Mouse (Mus musculus) neural tube, embryonic 10.5 days (tissue): ENCODE measurements at regions not wholly inside any gene's neighbourhood (a gene's known extent, or its start where the extent isn't known, plus 50 kb on each side); places are given as distances from the start of the nearest gene placed in this dataset.
"Not testable (repeated sequence)": the region's sequence is repeated elsewhere in the genome, so short reads cannot be mapped to it uniquely, and the experiment has no call there.

ENCODE experiments used
- DNase-seq: peaks from one replicate; pipeline ENCODE4 v3.0.0-alpha.2; 2017; ENCODE audit warnings: low spot score; ENCODE audit errors: extremely low spot score

DNA sequence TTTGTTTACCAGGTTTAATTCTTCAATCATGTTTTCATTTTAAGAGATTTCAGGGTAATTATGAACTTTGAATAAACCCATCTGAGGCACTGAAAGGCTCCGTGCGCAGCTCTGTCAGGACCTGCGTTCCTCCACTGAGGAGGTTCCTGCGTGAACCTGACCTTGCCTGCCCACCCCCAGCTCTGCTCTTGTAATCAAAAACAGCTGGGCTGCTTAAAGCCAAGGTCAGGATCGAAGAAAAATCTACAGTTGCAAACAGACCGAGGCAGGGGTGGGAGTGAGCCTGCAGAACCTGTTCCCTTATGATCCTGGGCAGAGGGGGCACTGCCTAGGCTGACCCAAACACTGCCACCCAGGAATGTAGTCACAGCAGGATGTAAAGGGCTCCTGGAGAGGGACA, 134.8 kb upstream of the Bcor start:
- no peak for DNase-seq

DNA sequence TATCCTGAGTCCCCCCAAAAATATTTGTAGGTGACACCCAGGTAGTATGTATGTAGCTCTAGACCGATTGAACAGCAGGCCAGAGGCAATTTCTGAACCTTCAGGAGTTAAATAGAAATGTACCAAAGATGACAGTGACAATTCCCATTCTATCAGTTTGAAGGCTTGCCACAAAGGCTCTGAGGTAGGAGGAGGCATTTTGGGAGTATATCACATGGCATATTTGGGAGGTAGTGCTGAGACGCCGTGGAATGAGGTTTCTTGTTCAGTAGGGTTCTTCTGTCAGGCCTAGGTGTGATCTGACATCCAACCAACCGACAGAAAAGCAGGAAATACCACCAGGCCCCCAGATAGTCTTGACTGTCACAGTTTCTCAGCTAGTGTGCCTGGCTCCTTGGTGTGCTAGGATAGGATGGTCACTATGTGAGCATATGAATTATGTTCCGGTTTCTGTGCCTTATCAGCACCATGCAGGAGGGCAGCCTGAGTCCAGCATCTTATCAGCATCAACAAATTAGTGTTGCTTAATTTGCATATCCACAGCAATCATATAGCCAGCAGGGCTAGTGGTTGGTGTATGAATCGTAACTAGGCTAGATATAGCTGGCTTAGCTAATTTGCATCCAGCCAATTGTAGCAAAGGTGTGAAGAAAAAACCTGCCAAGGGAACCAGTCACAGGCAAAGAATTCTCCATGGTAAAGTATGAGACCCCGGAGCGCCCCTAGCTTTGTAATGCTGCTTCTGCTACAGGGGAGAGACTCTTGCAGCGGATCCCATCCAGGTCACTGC, 136.3 kb upstream of the Bcor start:
- DNase-seq, result no peak

DNA sequence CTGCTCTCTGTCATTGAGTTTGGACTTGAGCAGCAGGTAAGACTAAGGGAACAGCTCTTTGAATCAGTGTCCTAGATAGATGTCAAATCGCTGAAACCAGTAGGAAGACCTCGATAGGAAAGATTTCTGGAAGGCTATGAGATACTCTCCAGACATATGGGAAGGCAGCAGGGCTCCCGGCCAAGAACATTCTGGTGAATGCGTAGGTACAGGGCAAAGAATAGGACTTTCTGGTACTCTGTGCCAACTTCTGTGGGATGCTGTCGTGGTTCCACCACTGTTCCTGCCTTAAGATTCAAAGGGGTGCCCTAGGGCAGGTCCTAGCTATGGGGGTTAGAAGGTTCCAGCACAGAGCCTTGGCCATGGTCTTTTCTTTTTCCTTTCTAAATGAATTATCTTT, 138.5 kb upstream of the Bcor start:
- no peak for DNase-seq

DNA sequence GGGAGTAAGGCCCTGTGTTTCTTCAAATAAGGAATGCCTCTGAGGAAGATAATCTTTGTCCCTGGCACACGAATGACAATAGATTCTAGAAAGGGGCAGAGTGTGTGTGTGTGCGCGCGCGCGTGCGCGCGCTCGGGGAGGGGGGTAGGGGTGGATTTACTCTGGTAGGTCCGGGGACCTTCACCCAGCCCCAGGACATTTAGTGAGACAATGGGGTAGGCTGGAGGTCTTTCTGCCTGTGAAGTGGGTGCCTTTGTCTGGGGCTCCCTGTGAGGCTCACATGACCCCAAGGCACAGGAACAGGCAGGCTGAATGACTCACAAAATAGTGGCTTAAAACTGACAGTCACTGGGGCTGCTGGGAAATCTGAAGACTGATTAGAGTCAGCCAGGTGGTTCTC, 139.1 kb upstream of the Bcor start:
- DNase-seq, result no peak

DNA sequence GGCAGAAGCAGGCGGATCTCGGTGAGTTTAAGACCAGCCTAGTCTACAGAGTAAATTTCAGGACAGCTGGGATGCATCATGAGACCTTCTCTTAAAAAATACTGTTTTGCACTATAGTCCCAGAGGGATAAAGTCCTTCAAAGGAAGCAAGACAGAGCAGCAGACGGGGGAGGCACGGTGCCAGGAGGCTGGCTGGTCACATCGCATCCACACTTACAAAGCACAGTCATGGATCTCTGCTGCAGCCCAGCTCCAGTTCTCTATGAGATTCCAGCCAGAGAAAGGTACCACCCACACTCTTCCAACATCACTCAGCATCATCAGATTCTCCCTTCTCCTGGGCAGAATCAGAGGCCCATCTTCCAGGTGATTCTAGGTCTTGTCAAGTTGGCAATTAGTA, 144.5 kb upstream of the Bcor start:
- no peak for DNase-seq

DNA sequence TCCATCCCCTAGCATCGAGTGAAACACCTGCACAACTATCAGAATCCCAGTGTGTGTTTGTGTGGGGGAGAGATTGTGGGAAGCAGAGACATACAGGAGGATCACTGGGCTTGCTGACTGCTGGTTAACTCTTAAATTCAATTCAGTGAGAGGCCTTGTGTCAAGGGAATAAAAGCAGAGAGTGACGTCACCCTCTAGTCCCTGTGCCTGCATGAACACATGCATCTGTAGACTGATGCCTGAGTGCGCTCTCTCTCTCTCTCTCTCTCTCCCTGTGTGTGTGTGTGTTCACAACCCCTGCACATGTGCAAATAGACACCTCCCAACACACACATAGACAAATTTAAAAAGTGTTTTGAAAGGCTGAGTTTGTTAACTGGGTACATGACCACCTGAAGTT, 146.8 kb upstream of the Bcor start:
- no peak for DNase-seq

DNA sequence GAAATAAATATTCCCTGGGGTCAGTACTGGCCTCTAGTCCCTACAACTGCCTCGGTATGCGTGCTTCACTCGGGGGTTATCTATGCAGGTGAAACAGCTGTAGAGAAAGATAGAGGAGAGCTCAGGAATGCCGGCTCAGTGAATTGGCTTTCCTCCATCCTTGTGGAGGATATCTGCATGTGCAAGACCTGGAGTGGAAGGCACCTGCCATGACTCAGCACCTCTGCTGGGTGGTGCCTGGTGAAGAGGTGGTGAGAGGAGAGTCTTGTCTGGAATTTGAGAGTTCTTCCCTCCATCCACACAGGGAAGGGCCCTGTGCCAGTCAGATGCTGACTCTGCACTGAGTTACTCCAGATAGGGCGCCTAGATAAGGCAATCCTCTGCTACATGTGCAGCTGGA, 152.4 kb upstream of the Bcor start:
- DNase-seq, result no peak

DNA sequence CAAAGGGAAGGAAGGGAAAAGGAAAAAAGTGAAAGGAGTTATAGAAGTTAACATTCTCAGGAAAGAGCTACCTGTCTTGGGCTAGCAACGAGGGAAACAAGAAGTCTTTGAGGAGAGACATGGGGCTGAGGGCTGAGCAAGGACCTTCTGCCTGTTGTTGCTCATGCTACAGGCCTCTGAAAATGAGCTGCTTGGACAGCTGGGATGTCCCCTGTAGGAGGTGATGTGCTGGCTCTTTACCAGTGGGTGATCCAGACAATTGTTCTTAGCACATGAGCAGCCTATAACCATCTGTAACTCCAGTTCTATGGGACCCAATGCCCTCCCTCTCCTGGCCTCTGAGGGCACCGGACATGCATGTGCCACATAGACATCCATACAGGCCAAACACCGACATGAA, 155.5 kb upstream of the Bcor start:
- DNase-seq, result no peak

DNA sequence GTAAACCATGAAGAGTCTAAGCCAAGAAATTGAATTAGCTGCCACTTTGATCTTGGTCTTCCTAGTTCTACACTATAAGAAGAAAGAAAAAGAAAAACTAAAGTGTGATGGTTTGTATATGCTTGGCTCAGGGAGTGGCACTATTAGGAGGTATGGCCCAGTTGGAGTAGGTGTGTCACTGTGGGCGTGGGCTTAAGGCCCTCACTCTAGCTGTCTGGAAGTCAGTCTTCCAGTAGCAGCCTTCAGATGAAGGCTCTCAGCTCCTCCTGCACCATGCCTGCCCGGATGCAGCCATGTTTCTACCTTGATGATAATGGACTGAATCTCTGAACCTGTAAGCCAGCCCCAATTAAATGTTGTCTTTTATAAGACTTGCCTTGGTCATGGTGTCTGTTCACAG, 157.3 kb upstream of the Bcor start:
- not testable (repeated sequence) for DNase-seq

DNA sequence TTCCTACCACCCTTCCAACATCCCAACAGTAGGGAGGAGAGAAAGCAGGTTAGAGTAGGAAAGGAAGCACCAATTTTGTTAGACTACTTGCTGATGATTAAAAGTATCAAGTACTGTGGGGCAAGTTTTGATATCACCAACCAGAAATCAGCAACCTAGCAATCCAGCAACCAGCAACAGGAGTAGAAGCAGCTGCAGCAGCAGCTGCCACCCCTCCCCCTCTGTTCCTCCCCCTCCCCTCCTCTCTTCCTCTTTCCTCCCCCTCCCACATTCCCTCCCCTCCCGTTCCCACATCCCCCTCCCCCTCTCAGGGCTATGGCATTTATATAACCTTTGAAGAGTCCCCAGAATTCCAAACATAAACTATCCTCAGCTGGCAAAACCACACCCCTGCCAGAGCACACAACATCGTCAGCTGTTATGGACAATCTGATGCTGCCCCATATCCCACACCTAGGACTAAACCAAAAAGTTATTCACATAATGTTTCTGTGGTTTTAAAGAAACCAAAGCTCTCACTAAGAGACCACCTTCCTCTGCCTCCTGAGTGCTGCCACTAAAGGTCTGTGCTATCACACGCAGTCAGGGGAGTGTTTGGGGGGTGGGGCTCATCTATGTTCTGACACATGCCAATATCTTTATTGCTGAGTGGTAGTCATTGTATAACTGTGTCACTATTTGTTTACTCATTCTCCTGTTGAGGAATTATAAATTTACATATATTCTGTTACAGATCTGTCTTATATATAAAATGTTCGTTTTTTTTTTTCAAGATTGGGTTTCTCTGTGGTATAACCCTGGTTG, 158.9 kb upstream of the Bcor start:
- DNase-seq, result no peak

DNA sequence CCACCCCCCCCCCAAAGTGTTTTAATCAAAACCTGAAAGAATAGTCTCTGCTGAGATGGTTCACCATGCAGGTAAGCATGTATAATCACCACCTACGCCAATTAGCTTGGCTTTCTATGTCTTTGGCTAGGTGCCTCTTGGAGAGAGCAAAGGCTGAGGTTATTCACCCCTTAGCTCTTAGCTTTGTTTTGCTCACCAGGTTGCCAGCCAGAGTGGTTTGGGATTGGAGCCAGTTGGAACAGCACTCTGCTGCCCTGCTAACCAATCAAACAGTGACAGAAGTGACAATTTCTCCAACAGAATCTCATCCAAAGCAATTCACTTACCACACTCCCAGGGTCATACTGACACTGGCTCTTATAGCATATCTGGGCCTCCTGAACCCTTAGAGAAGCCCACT, 162.3 kb upstream of the Bcor start:
- DNase-seq, result no peak

DNA sequence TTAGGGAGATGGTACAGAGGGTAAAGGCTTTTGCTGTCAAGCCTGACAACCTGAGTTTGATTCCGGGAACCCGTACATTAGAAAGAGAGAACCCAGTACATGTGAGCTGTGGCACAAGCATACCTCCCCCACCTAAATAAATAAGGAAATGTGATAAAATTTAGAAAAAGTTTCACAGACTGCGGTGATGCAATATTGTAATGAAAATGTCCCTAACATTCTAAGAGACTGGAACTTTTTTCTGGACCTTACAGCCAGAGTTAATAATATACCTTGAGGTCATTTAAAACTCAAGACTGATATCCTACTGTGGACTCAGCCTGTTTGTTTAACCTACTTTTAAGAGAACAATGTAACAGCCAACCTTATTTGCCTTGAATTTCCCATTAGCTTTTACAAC, 163.1 kb upstream of the Bcor start:
- no peak for DNase-seq

DNA sequence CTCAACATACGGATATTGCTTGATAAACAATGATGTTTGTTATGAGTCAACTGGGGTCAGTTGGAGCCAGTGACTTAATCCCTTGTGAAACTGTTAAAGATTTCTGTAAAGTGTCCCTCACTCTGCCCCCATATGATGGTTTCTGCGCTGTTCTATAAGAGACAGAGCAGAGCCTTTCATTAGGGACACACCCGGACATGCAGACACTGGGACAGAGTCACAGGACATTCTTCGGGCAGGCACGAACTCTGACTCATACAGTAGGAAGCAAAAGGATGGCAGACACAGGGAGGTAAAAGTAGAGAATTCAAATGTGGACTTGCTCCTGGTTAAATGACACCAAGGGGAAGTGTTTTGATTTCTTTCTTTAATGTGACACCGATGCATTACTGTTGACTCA, 163.7 kb upstream of the Bcor start:
- DNase-seq, result no peak

DNA sequence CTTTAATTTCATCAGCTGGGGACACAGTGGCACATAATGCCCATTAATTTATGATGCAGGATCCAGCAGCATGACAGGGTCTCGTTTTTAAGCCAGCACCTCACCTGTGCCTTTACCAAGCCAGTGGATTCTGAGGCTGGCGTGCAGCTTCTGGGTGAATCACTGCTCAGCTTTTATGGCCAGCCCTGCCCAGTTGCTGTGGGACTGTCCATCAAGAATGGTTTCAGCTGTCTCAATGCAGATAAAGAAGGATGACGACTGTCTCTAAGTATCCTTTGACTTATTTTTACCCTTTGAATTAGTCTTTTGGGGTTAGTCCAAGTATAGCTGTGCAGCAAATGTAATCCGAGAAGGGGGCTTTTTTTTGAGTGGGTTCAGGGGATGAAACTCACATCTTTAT, 167.3 kb upstream of the Bcor start:
- DNase-seq, result no peak

DNA sequence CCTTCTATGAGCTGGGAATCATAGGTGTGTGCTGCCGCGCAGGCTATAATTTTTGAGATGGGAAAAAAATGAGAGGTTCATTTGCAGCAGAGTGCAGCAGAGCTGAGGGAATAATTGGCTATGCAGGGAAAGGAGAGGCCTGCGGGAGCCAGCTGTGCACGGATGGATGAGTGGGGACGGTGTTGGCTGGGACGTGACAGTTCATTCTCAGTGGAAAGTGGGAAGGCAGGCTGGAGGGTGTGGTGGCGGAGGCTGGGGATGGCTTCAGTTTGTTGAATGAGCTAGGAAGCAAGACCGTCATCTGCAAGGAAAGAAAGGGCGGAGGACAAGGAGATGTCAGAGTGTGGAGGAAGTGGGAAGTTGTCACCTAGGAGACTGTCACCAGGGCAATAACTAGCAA, 180.4 kb upstream of the Bcor start:
- DNase-seq, result no peak

DNA sequence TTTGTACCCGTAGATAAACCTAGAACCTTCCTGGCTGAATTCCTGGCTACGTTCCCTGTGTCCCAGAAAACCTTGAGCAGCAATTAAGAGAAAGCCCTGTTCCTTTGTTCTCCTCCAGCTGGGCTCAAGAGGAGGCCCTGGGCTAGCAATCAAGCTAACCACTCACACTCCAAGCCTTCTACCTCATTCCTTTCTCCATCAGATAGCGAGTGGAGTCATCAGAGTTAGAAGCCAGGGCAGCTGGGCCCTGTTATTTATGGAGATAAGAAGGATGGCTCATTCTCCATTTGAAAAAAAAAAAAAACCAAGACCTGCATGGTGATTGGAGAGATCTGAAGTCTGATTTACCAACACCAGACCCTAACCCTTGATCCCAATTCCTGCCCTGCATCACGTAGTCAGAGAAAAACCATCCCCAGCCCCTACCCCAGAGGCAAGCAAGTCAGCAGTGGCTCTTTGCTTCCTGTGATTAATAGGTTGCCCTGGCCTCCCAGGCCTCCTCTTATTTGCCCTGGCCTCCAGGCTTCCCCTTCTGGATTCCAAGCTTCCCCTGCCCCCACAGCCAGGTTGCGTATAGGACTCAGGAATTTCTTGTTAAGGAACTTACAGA, 181.3 kb upstream of the Bcor start:
- no peak for DNase-seq

DNA sequence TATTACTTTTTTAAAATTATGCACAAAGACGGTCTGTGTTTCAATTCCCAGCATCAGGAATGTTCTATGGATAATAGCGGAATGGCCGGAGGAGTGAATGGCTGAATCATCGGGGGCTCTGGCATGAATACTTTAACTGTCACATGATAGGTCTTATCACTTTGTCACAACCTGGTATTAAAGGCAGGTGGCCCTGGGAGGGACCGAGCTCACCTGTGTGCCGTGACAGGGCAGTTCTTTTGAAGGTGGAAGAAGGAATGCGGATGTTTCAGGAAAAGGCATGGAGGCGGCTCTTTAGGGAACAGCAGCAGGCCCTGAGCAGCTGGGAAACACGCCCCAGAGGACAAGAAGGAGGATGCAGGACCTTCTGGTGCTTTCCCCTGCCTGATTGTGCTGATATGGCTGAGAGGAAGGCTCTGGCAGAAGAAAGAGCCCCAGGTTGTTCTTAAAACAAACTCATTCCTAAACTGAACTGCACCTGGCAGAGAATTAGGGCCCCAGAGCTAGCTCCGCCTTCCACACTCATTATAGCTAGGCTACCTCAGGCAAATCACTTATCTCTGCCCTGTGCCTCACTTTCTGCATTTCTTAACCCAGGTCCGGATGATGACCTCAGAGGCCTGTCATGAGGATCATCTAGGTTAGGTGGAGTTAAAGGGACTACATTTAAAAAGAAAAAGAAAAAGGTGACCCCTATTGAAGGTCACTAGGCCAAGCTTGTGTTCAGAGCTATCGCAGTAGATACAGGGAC, 184.8 kb upstream of the Bcor start:
- DNase-seq, result no peak

DNA sequence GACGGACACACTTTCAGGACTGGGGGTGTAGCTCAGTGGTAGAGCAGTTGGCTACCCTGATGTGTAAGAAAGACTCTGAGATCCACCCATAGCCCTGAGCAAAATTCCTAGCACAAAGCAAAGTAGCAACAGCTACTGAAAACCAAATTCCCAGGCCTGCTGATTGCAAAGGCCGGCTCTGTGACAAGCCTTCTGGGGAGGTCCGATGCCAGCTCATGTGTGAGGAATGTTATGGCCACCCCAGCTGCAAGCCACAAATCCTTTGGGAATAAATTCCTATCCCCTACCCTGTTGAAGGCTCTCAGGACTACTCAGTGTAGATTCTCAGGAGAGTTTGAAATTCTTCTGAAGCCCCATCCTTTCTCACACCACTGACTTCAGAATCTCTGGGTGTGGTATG, 186.7 kb upstream of the Bcor start:
- DNase-seq, result no peak

DNA sequence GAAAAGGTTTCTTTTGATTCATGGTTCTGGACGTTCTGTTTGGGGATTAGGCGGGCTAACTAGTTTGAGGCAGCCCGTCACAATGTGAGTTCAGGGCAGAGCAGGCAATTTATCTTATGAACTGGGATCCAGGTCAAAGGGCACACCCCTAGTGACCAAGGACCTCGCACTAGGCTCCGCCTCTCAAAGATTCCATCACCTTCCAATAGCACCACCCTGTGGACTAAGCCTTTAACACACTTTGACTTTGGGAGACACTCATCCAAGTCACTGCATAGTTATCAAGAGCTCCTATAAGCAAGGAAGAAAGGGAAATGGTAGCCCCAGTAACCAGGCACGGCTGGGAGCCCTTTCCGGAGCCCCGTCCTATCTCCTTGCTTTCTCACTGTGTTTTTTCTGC, 188.0 kb upstream of the Bcor start:
- DNase-seq, result no peak

DNA sequence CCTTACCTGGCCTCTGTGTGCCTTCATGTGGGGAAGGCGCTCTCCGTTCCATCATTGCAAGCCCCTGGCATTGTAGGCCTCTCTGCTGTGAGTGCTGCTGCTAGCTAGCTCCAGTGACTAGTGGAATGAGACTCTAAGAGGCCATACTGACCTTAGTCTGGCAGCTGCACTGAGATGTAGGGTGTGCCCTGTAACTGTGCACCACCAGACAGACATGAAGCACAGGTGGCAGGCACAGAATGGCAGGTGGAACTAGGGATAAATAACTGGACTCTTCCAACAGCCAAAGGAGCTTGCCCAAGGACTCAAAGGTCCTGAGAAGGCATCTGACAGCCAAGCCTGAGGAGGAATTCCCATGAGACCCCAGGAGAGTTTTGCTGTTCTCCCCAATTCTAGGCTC, 194.7 kb upstream of the Bcor start:
- DNase-seq, result no peak

DNA sequence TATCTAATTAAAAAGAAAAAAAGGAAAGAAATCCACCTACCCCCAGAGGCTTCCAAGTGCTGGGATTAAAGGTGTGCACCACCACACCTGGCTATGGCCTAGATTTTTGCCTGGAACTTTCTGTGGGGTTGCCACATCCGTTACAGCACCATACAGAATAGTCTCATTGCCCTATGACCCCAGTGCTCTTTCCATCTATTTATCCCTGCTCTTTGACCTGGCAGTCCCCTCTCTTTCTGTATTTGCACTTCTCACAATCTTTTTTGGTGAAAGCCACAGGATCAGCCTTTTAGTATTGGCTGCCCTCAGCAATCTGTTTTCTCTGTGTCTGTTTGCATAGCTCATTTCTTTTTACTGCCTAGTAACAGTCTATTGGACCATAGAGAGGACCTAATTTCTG, 197.9 kb upstream of the Bcor start:
- DNase-seq, result no peak
